Comparison of ENCODE assay signal across 10 mouse cellular contexts in the genomic region with DNA sequence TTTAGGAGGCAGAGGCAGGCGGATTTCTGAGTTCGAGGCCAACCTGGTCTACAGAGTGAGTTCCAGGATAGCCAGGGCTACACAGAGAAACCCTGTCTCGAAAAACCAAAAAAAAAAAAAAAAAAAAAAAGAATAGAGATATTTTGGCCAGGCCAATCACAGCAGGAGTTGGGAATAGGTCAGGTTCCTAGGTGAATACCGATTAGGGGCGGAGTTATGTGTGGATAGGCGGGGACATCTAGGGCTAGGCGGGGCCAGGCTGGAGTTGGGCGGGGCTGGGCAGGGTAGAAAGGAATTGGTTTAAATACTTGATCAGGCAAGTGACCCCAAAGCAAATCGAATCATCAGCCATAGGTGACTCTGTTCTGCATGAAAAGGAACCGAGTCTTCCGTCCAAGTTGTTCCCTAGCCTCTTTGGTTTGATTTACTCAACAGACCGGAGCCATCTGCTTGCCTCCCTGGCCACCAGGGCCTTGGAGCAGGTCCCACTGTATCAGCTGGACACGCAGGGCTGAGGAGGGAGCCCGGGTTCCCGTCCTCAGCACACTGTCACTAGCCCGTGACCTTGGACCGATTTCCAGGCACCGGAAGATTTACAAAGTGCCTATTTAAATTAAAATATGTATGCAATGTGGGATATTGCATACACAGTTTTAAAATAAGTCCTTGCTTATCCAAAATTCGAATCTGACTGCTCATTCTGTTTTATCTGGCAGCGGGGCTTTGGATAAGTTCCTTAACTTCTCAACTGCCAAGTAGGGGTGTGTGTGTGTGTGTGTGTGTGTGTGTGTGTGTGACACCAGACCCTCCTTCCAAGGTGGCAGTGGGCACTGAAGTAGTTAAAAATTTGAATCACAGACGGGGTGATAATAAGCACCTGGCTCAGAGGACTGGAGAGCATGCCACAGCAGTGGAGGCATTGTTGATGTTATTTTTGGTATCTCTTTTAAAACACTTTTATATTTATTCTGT. TPM values are rescaled to one million over a fixed set of nuclear protein-coding genes. Genes with fewer than 3 reads are reported as not detected.
A peak's percentile ranks its signal among the peaks of the same experiment; 100 is the strongest.
DNase-seq lines count a peak whose midpoint lies in the region; ATAC-seq and TF ChIP-seq lines count a peak whose summit lies in the region.
"Had no signal": no experiment of that assay in that cellular context is flagged by ENCODE, and none has a peak within 500 bp of the region (broad histone marks: within the 10 kb centered on the region; RNA-seq: fewer than 3 reads in every experiment).

No protein-coding gene starts in this region.

- H3K9ac ChIP-seq in lung, embryonic 14.5 days, result no peak overlapping the region
- H3K9ac ChIP-seq in hindbrain, embryonic 14.5 days, result no peak overlapping the region
- H3K9ac ChIP-seq: liver, embryonic 14.5 days had no signal

- no peaks in the 10 kb centered on the region for H3K36me3 ChIP-seq in lung, embryonic 14.5 days (ENCODE audit: insufficient read depth)
- no peaks in the 10 kb centered on the region for H3K36me3 ChIP-seq in hindbrain, embryonic 14.5 days (replicated peaks; ENCODE audit: control insufficient read depth, insufficient read depth)
- H3K36me3 ChIP-seq: embryonic facial prominence, embryonic 10.5 days had no signal

- no peak overlapping the region for H3K4me2 ChIP-seq in lung, embryonic 14.5 days
- H3K4me2 ChIP-seq in hindbrain, embryonic 14.5 days (replicated peaks), result no peak overlapping the region

- no peak overlapping the region for H3K27ac ChIP-seq in gastrocnemius, adult 2 months
- H3K27ac ChIP-seq in lung, embryonic 14.5 days (ENCODE audit: low read depth), result no peak overlapping the region
- H3K27ac ChIP-seq in hindbrain, embryonic 14.5 days, result no peak overlapping the region
- H3K27ac ChIP-seq: embryonic facial prominence, embryonic 10.5 days; liver, embryonic 14.5 days had no signal

- H3K4me1 ChIP-seq in lung, embryonic 14.5 days (ENCODE audit: insufficient read depth), result no peaks in the 10 kb centered on the region
- no peaks in the 10 kb centered on the region; the same call in 1 of the 2 replicates for H3K4me1 ChIP-seq in hindbrain, embryonic 14.5 days (replicated peaks; ENCODE audit: control insufficient read depth, insufficient read depth, low read length)
- H3K4me1 ChIP-seq: embryonic facial prominence, embryonic 10.5 days had no signal

- 64% methylated on average over 20 of the region's 21 CpGs for WGBS in lung, embryonic 14.5 days
- 82% methylated on average over 20 of the region's 21 CpGs for WGBS in hindbrain, embryonic 14.5 days

- no peaks in the 10 kb centered on the region for H3K9me3 ChIP-seq in lung, embryonic 14.5 days (ENCODE audit: low read depth, low read length)
- no peaks in the 10 kb centered on the region for H3K9me3 ChIP-seq in hindbrain, embryonic 14.5 days (ENCODE audit: control insufficient read depth, low read length)
- H3K9me3 ChIP-seq: embryonic facial prominence, embryonic 10.5 days had no signal

- peak; percentile 72 for ATAC-seq in lung, embryonic 14.5 days (ENCODE audit: insufficient read depth)
- no peak for ATAC-seq in granulocyte monocyte progenitor cell, adult 5-6 weeks (replicated peaks; ENCODE audit: poor library complexity, severe bottlenecking)
- ATAC-seq in hindbrain, embryonic 14.5 days (ENCODE audit: low FRiP score), result no peak

- H3K27me3 ChIP-seq in lung, embryonic 14.5 days (ENCODE audit: insufficient read depth, low read length), result no peaks in the 10 kb centered on the region
- no peaks in the 10 kb centered on the region for H3K27me3 ChIP-seq in hindbrain, embryonic 14.5 days (ENCODE audit: control insufficient read depth, insufficient read depth, low read length)

- peak; percentile 35 for DNase-seq in gastrocnemius, adult 2 months
- DNase-seq in gastrocnemius, adult 18-20 months (ENCODE audit: low spot score), result no peak
- DNase-seq in lung, embryonic 14.5 days, result peak; percentile 74
- no peak for DNase-seq in lung, postnatal 14 days
- DNase-seq in cerebellum, adult 18-20 months, result peak; percentile 91 to 95
- DNase-seq in lung, postnatal 10 days, result peak; percentile 41
- no peak for DNase-seq in hindbrain, embryonic 14.5 days (ENCODE audit: low spot score)

- TF ChIP-seq CTCF in gastrocnemius, adult 2 months (IDR thresholded peaks at IDR 0.05), result no peak
- TF ChIP-seq CTCF in lung, embryonic 14.5 days (IDR thresholded peaks at IDR 0.05; ENCODE audit: low read depth), result no peak

- intact Hi-C loops in gastrocnemius, adult 2 months (cut with DNase I), result no loop called here

- peak overlapping the region; percentile 61 for H3K4me3 ChIP-seq in gastrocnemius, adult 2 months
- H3K4me3 ChIP-seq in lung, embryonic 14.5 days (ENCODE audit: low read depth, low read length), result no peak overlapping the region
- H3K4me3 ChIP-seq in hindbrain, embryonic 14.5 days (replicated peaks; ENCODE audit: low read length), result no peak overlapping the region
- H3K4me3 ChIP-seq: embryonic facial prominence, embryonic 10.5 days had no signal

RNA-seq across cellular contexts. Expression of gene Ccdc167, which starts 43.8 kb away (rescaled TPM):
- 1 to 10 TPM; 6.3 to 7.8 TPM for total RNA-seq in gastrocnemius, adult 2 months (2021)
- 1 to 10 TPM; 5.9 to 6.3 TPM for total RNA-seq in gastrocnemius, adult 18-20 months (2021)
- polyA plus RNA-seq in lung, embryonic 14.5 days (2014; fragmentation: Nextera tagmentation; extraction: Ambion mirVana), result 18.2 and 18.4 TPM in 2 replicates
- total RNA-seq in granulocyte monocyte progenitor cell, adult 5-6 weeks (2014; fragmentation: Nextera tagmentation), result 22.8 and 23.7 TPM in 2 replicates
- total RNA-seq in granulocyte monocyte progenitor cell, adult 5-6 weeks (2017), result 7.8 and 8.9 TPM in 2 replicates
- 13.5 and 13.6 TPM in 2 replicates for polyA plus RNA-seq in hindbrain, embryonic 14.5 days (2014; fragmentation: Nextera tagmentation; extraction: Ambion mirVana)

Comparison
In these comparisons a context has a peak if more than half of its experiments do, and no peak if none do; other contexts are left out.
1. DNase-seq: peak in gastrocnemius, adult 2 months (single experiment), lung, embryonic 14.5 days (single experiment), cerebellum, adult 18-20 months (2 of 2) and lung, postnatal 10 days (single experiment); none in gastrocnemius, adult 18-20 months (single experiment), lung, postnatal 14 days (single experiment) and hindbrain, embryonic 14.5 days (single experiment).